Mouse (Mus musculus): ENCODE results near the gene Zbtb9. TPM values are rescaled to one million over a fixed set of nuclear protein-coding genes. Genes with fewer than 3 reads are reported as not detected.
"Not testable (repeated sequence)": the region's sequence is repeated elsewhere in the genome, so short reads cannot be mapped to it uniquely, and the experiment has no call there.

Gene Zbtb9
- polyA plus RNA-seq, 1 experiment from 2014 or later = 6.3 TPM

- DNase-seq = no peak
- Histone ChIP-seq H3K4me2 (peak overlapping the region; percentile 95), H3K27me3 (no peaks in the 10 kb centered on the region), H3K4me3 (replicated peaks) (peak overlapping the region; percentile 86), H3K9me3 (replicated peaks) (no peaks in the 10 kb centered on the region), H3K4me1 (replicated peaks) (peaks cover 61% of the 10 kb centered on the region), H3K9ac (0 out of 2 replicates have a peak overlapping the region, but pooled peaks have one; percentile 84), H3K27ac (0 out of 2 replicates have a peak overlapping the region, but pooled peaks have one; percentile 3), H3K36me3 (peaks cover 50% of the 10 kb centered on the region)
- 84% methylated on average over 15 of the region's 15 CpGs for WGBS (ENCODE audit: insufficient replicate concordance)
- no peak for ATAC-seq (ENCODE audit: low read depth)
Observed at GRCm38 (mm10) chr17:26974547-26974946, 1.6 kb downstream of the Zbtb9 start.

- peaks cover 56% of the 10 kb centered on the region for H3K36me3 ChIP-seq
- H3K4me1 ChIP-seq (replicated peaks) = peaks cover 58% of the 10 kb centered on the region
- no peak overlapping the region for H3K4me3 ChIP-seq (replicated peaks)
Observed at GRCm38 (mm10) chr17:26975415-26975814, 2.4 kb downstream of the Zbtb9 start.

GRCm38 (mm10) chr17:26977354-26977753 is 4.4 kb downstream of the Zbtb9 start:
- not testable (repeated sequence) for ATAC-seq (ENCODE audit: low read depth); H3K9ac ChIP-seq; H3K4me2 ChIP-seq; H3K27me3 ChIP-seq; H3K9me3 ChIP-seq (replicated peaks); DNase-seq; H3K4me3 ChIP-seq (replicated peaks); H3K27ac ChIP-seq
- Histone ChIP-seq H3K4me1 (replicated peaks) (peaks cover 44% of the 10 kb centered on the region), H3K36me3 (peaks cover 62% of the 10 kb centered on the region)
- WGBS (ENCODE audit: insufficient replicate concordance) = 78% methylated on average over 6 of the region's 6 CpGs

More at GRCm38 (mm10) chr17:26975415-26975814, 2.4 kb downstream of the Zbtb9 start:
- Histone ChIP-seq H3K9me3 (replicated peaks) (no peaks in the 10 kb centered on the region), H3K4me2 (no peak overlapping the region), H3K27ac (no peak overlapping the region), H3K27me3 (no peaks in the 10 kb centered on the region), H3K9ac (no peak overlapping the region)
- ATAC-seq (ENCODE audit: low read depth) = no peak
- DNase-seq = no peak

DNA sequence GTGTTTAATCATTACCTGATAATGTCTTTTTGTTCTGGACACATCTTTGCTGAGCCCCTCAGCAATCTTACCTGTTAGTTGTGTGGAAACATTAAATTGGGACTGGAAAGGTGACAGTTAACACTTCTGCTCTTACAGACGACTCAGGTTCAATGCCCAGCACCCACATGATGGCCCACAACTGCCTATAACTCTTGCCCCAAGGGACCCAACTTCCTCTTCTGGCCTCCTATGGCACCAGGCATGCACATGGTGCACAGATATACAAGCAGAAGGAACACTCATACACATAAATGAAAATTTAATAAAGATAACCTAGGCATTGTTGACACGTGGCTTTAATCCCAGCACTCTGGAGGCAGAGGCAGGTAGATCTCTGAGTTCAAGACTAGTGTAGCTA is 6.5 kb downstream of the Zbtb9 start:
- Histone ChIP-seq H3K9ac (no peak overlapping the region), H3K9me3 (replicated peaks) (no peaks in the 10 kb centered on the region), H3K27me3 (no peaks in the 10 kb centered on the region), H3K27ac (no peak overlapping the region), H3K4me2 (no peak overlapping the region), H3K4me1 (replicated peaks) (peaks cover 30% of the 10 kb centered on the region), H3K36me3 (peaks cover 61% of the 10 kb centered on the region), H3K4me3 (replicated peaks) (no peak overlapping the region)
- no peak for DNase-seq
- WGBS (ENCODE audit: insufficient replicate concordance) = 51% methylated on average over 2 of the region's 2 CpGs
- ATAC-seq (ENCODE audit: low read depth) = no peak

- peaks cover 14% of the 10 kb centered on the region for H3K4me1 ChIP-seq (replicated peaks)
- no peak for ATAC-seq (ENCODE audit: low read depth)
- peaks cover 45% of the 10 kb centered on the region for H3K36me3 ChIP-seq
- no peak overlapping the region for H3K9ac ChIP-seq
- no peaks in the 10 kb centered on the region for H3K9me3 ChIP-seq (replicated peaks)
- no peak for DNase-seq
- no peaks in the 10 kb centered on the region for H3K27me3 ChIP-seq
- 27% methylated on average over 2 of the region's 2 CpGs for WGBS (ENCODE audit: insufficient replicate concordance)
- no peak overlapping the region for H3K27ac ChIP-seq
- H3K4me2 ChIP-seq = no peak overlapping the region
- H3K4me3 ChIP-seq (replicated peaks) = no peak overlapping the region
Observed at GRCm38 (mm10) chr17:26981050-26981449, 8.1 kb downstream of the Zbtb9 start.

- H3K4me3 ChIP-seq (replicated peaks) = no peak overlapping the region
- H3K27me3 ChIP-seq = no peaks in the 10 kb centered on the region
- peaks cover 6% of the 10 kb centered on the region; the same call in 1 of the 2 replicates for H3K4me1 ChIP-seq (replicated peaks)
- WGBS (ENCODE audit: insufficient replicate concordance) = 84% methylated on average over 4 of the region's 4 CpGs
- no peak overlapping the region for H3K27ac ChIP-seq
- H3K4me2 ChIP-seq = no peak overlapping the region
- H3K9ac ChIP-seq = no peak overlapping the region
- H3K9me3 ChIP-seq (replicated peaks) = 0 out of 2 replicates have a peak, but pooled peaks cover 4% of the 10 kb centered on the region
- peaks cover 27% of the 10 kb centered on the region for H3K36me3 ChIP-seq
- DNase-seq (no peak), ATAC-seq (ENCODE audit: low read depth) (no peak)
Observed at GRCm38 (mm10) chr17:26983382-26983781, 10.4 kb downstream of the Zbtb9 start.

GRCm38 (mm10) chr17:26985503-26986179 is 12.7 kb downstream of the Zbtb9 start:
- Histone ChIP-seq H3K4me1 (replicated peaks) (peaks cover 2% of the 10 kb centered on the region; the same call in 1 of the 2 replicates), H3K4me3 (replicated peaks) (no peak overlapping the region), H3K27me3 (no peaks in the 10 kb centered on the region), H3K4me2 (no peak overlapping the region), H3K9me3 (replicated peaks) (0 out of 2 replicates have a peak, but pooled peaks cover 4% of the 10 kb centered on the region), H3K9ac (no peak overlapping the region), H3K27ac (no peak overlapping the region), H3K36me3 (peaks cover 8% of the 10 kb centered on the region)
- ATAC-seq (ENCODE audit: low read depth) (peak; percentile 65; the same call in 1 of the 2 replicates), DNase-seq (no peak)
- 70% methylated on average over 10 of the region's 10 CpGs for WGBS (ENCODE audit: insufficient replicate concordance)

GRCm38 (mm10) chr17:26990521-26990920 is 17.6 kb downstream of the Zbtb9 start:
- Histone ChIP-seq H3K4me2 (no peak overlapping the region), H3K9me3 (replicated peaks) (0 out of 2 replicates have a peak, but pooled peaks cover 4% of the 10 kb centered on the region), H3K27me3 (no peaks in the 10 kb centered on the region), H3K36me3 (peaks cover 4% of the 10 kb centered on the region), H3K27ac (no peak overlapping the region), H3K9ac (no peak overlapping the region), H3K4me3 (replicated peaks) (no peak overlapping the region), H3K4me1 (replicated peaks) (peaks cover 4% of the 10 kb centered on the region; the same call in 1 of the 2 replicates)
- DNase-seq = no peak
- ATAC-seq (ENCODE audit: low read depth) = no peak

GRCm38 (mm10) chr17:26994410-26994809 is 21.4 kb downstream of the Zbtb9 start:
- Histone ChIP-seq H3K27me3 (no peaks in the 10 kb centered on the region), H3K27ac (no peak overlapping the region; the same call in 1 of the 2 replicates), H3K4me2 (no peak overlapping the region), H3K9ac (no peak overlapping the region), H3K9me3 (replicated peaks) (no peaks in the 10 kb centered on the region), H3K4me1 (replicated peaks) (peaks cover 8% of the 10 kb centered on the region), H3K36me3 (no peaks in the 10 kb centered on the region), H3K4me3 (replicated peaks) (no peak overlapping the region)
- 68% methylated on average over 14 of the region's 14 CpGs for WGBS (ENCODE audit: insufficient replicate concordance)
- no peak for DNase-seq
- ATAC-seq (ENCODE audit: low read depth) = no peak

- Histone ChIP-seq H3K4me3 (replicated peaks) (no peak overlapping the region), H3K9me3 (replicated peaks) (no peaks in the 10 kb centered on the region), H3K9ac (no peak overlapping the region), H3K4me1 (replicated peaks) (peaks cover 8% of the 10 kb centered on the region), H3K27me3 (no peaks in the 10 kb centered on the region), H3K27ac (no peak overlapping the region; the same call in 1 of the 2 replicates), H3K4me2 (no peak overlapping the region), H3K36me3 (no peaks in the 10 kb centered on the region)
- 62% methylated on average over 6 of the region's 6 CpGs for WGBS (ENCODE audit: insufficient replicate concordance)
- ATAC-seq (ENCODE audit: low read depth) (0 out of 2 replicates have a peak, but pooled peaks have one; percentile 29), DNase-seq (no peak)
Observed at GRCm38 (mm10) chr17:26995006-26995405, 22.0 kb downstream of the Zbtb9 start.

DNA sequence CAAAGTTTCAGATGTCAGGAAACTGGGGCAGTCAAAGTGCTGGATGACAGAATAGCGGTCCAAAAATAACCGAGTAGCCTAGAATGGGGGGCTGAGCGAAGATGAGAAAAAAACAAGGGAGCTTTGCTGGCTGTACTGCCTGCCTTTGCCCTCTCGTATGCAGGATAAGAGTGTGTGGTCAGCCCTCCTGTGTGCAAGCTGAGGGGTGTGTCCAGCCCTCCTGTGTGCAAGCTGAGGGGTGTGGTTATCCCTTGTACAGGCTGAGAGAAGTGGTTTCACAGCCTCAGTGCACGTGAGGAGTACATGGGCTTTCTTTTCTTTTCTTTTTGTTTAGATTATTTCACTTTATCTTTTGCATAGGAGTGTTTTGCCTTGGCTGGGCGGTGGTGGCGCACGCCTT is 22.6 kb downstream of the Zbtb9 start:
- H3K4me1 ChIP-seq (replicated peaks) = peaks cover 8% of the 10 kb centered on the region
- ATAC-seq (ENCODE audit: low read depth) (0 out of 2 replicates have a peak, but pooled peaks have one; percentile 34), DNase-seq (no peak)
- H3K9ac ChIP-seq = no peak overlapping the region
- H3K4me2 ChIP-seq = no peak overlapping the region
- 45% methylated on average over 8 of the region's 8 CpGs for WGBS (ENCODE audit: insufficient replicate concordance)
- no peaks in the 10 kb centered on the region for H3K36me3 ChIP-seq
- H3K27ac ChIP-seq = no peak overlapping the region
- H3K27me3 ChIP-seq = no peaks in the 10 kb centered on the region
- H3K9me3 ChIP-seq (replicated peaks) = no peaks in the 10 kb centered on the region
- H3K4me3 ChIP-seq (replicated peaks) = no peak overlapping the region

GRCm38 (mm10) chr17:26997661-26998060 is 24.7 kb downstream of the Zbtb9 start:
- Histone ChIP-seq H3K27ac (no peak overlapping the region), H3K36me3 (no peaks in the 10 kb centered on the region), H3K9me3 (replicated peaks) (no peaks in the 10 kb centered on the region), H3K27me3 (no peaks in the 10 kb centered on the region), H3K4me1 (replicated peaks) (peaks cover 10% of the 10 kb centered on the region), H3K4me3 (replicated peaks) (no peak overlapping the region), H3K9ac (no peak overlapping the region), H3K4me2 (no peak overlapping the region)
- no peak for DNase-seq
- WGBS (ENCODE audit: insufficient replicate concordance) = 53% methylated on average over 4 of the region's 4 CpGs
- no peak for ATAC-seq (ENCODE audit: low read depth)

Data from liver, embryonic 13.5 days (tissue).